Mouse (Mus musculus): ENCODE measurements around the gene Ctnnbl1.

DNA sequence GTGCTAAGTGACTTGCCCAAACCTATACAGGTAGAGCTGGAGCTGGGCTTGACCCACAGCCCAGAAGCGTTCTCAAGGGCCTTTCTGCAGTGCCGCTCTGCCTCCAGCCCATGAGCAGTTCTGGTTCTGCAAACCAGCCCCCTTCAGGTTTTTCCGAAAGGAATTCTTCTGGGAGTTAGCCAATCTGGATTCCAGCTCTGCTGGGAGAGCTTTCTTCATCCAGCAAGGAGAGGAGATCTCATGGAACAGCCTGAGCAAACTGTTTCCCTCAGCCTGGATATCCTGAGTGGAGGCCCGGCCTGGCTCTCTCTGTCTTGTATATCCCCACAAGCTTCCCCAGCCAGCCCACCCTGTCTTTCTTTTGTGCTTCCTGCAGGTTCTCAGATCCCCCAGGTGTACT, 75.9 kb downstream of the Ctnnbl1 start:
- no peak for TF ChIP-seq CTCF (IDR thresholded peaks at IDR 0.05; ENCODE audit: borderline replicate concordance, extremely low read depth, insufficient read depth, insufficient read length)
- TF ChIP-seq POLR2A (IDR thresholded peaks at IDR 0.05; ENCODE audit: borderline replicate concordance, extremely low read depth, insufficient read depth, insufficient read length, poor library complexity, severe bottlenecking) = no peak
